Mouse (Mus musculus) lung, embryonic 16.5 days (tissue): ENCODE measurements around the gene Cog6. TPM values are rescaled to one million over a fixed set of nuclear protein-coding genes. Genes with fewer than 3 reads are reported as not detected.
"Not testable (repeated sequence)": the region's sequence is repeated elsewhere in the genome, so short reads cannot be mapped to it uniquely, and the experiment has no call there.

Experiments used
- ATAC-seq: fragments of 200-750 bp; cut with Nextera tagmentation; 2 replicates; pipeline ENCODE4 v1.8.0; 2017; ENCODE audit warnings: low read depth, mild to moderate bottlenecking, moderate library complexity
- H3K27ac ChIP-seq: fragments of 300-500 bp; sonication (generic); 2 replicates; pipeline ENCODE4 v1.5.1; 2014; ENCODE audit warnings: mild to moderate bottlenecking, control low read depth, low read length
- H3K27me3 ChIP-seq: fragments of 300-500 bp; sonication (generic); 2 replicates; pipeline ENCODE4 v1.6.1; 2014; ENCODE audit warnings: low read depth, low read length, mixed read lengths; ENCODE audit not compliant: control insufficient read depth, insufficient read depth
- H3K36me3 ChIP-seq: fragments of 300-500 bp; sonication (generic); 2 replicates; pipeline ENCODE4 v1.6.1; 2014; ENCODE audit warnings: low read length; ENCODE audit not compliant: control insufficient read depth, insufficient read depth
- H3K4me1 ChIP-seq: fragments of 300-500 bp; sonication (generic); replicated peaks from 2 replicates; pipeline ENCODE4 v1.6.1; 2014; ENCODE audit warnings: low read length, mixed read lengths; ENCODE audit not compliant: control insufficient read depth, insufficient read depth
- H3K4me2 ChIP-seq: fragments of 300-500 bp; sonication (generic); 2 replicates; pipeline ENCODE4 v1.6.1; 2014; ENCODE audit warnings: low read depth, low read length, control low read depth
- H3K4me3 ChIP-seq: fragments of 300-500 bp; sonication (generic); 2 replicates; pipeline ENCODE4 v1.5.1; 2014; ENCODE audit warnings: mild to moderate bottlenecking, low read length, control low read depth
- H3K9ac ChIP-seq: fragments of 300-500 bp; sonication (generic); 2 replicates; pipeline ENCODE4 v1.6.1; 2014; ENCODE audit warnings: low read length, control low read depth
- H3K9me3 ChIP-seq: fragments of 300-500 bp; sonication (generic); 2 replicates; pipeline ENCODE4 v1.6.1; 2016; ENCODE audit warnings: low read length; ENCODE audit not compliant: control insufficient read depth
- WGBS: fragments of 180-500 bp; shearing (Covaris S2); extraction: QIAGEN DNeasy Blood & Tissue Kit; methylation state at CpG from one replicate; pipeline ENCODE4 v1.1.7; 2014; 5-methylcytosine and 5-hydroxymethylcytosine counted together
- polyA plus RNA-seq: library from polyadenylated mRNA; unstranded; fragments of >200 nt; fragmentation: Nextera tagmentation; extraction: Ambion mirVana; gene quantifications from 2 replicates; pipeline ENCODE4 v1.2.1, GENCODE M21; 2015

The Cog6 gene
- polyA plus RNA-seq, 1 experiment from 2014 or later: 46.7 TPM

DNA sequence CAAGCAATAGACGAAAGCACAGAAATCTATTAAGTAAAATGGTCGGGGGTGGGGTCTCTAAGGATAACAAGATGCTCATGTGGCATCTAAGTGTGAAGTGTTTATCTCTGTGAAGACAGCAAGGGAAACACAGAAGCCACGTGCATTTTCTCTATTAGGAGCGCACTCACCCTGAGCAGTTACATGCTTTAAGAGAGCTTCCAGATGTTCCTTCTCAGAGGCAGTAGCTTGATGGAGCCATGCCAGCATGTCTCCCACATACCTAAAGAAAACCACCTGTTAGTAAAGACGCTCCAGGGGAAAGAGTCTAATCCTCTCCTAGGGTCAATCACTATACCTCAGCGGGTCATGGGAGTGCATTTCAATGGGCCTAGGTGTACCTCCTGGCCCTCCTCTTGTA, 15.0 kb downstream of the Cog6 start:
- Histone ChIP-seq H3K4me2 (no peak overlapping the region), H3K36me3 (peaks cover 14% of the 10 kb centered on the region), H3K27me3 (no peaks in the 10 kb centered on the region), H3K4me1 (no peaks in the 10 kb centered on the region), H3K4me3 (no peak overlapping the region), H3K27ac (no peak overlapping the region), H3K9me3 (no peaks in the 10 kb centered on the region), H3K9ac (no peak overlapping the region)
- WGBS: 54% methylated on average over 6 of the region's 6 CpGs
- peak; percentile 31; the same call in 1 of the 2 replicates for ATAC-seq

GRCm38 (mm10) chr3:52999996-53000395, 17.0 kb downstream of the Cog6 start:
- H3K27ac ChIP-seq: no peak overlapping the region
- no peak overlapping the region for H3K4me2 ChIP-seq
- no peaks in the 10 kb centered on the region for H3K27me3 ChIP-seq
- H3K4me1 ChIP-seq: no peaks in the 10 kb centered on the region
- no peak overlapping the region for H3K4me3 ChIP-seq
- no peak overlapping the region for H3K9ac ChIP-seq
- H3K36me3 ChIP-seq: peaks cover 14% of the 10 kb centered on the region
- WGBS: 78% methylated on average over 3 of the region's 3 CpGs
- no peak for ATAC-seq
- H3K9me3 ChIP-seq: no peaks in the 10 kb centered on the region

DNA sequence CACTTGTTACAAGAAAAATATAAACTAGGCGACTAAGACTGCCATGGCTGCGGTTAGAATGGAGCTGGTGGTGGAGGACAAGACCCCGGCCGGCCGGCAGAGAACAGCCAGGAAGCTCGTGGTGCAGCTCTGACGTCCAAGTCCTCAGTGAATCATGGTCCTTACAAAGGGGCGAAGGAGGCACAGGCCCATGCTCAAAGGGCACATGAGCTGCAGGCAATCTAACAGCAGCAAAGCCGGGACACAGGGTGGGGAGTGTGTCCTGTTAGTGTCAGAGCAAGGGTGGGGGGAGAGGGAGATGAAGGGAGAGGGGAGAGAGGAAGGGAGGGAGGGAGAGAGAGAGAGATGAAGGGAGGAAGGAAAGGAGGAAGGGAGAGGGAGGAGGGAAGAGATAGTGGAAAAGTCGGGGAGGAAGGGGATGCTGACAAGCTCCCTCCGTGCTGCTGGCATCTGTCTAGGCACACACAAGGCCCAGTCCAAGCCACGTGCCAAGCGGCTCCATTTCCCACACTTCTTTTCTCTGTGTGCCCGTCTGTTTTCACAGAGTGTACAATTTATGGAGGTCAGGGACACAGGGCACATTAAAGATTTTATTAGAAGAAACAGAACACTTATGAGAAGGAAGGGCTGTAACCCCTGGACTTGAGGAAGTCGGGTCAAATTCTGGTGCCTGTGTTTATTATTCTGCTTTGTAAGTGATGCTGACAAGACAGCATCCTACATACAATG, 17.9 kb downstream of the Cog6 start:
- peaks cover 17% of the 10 kb centered on the region for H3K36me3 ChIP-seq

GRCm38 (mm10) chr3:52997381-52997780, 19.7 kb downstream of the Cog6 start:
- H3K27me3 ChIP-seq: no peaks in the 10 kb centered on the region
- ATAC-seq: no peak
- no peak overlapping the region for H3K4me3 ChIP-seq
- H3K4me1 ChIP-seq: no peaks in the 10 kb centered on the region
- no peak overlapping the region for H3K4me2 ChIP-seq
- no peak overlapping the region for H3K27ac ChIP-seq
- H3K36me3 ChIP-seq: peaks cover 22% of the 10 kb centered on the region
- H3K9ac ChIP-seq: no peak overlapping the region
- no peaks in the 10 kb centered on the region for H3K9me3 ChIP-seq
- 52% methylated on average over 1 of the region's 1 CpGs for WGBS

More for the DNA sequence above, 17.9 kb downstream of the Cog6 start:
- Histone ChIP-seq H3K9ac (no peak overlapping the region), H3K4me1 (no peaks in the 10 kb centered on the region), H3K27me3 (no peaks in the 10 kb centered on the region), H3K4me2 (no peak overlapping the region), H3K9me3 (no peaks in the 10 kb centered on the region), H3K4me3 (no peak overlapping the region), H3K27ac (no peak overlapping the region)
- ATAC-seq: peak; percentile 56; the same call in 1 of the 2 replicates
- 62% methylated on average over 15 of the region's 15 CpGs for WGBS

DNA sequence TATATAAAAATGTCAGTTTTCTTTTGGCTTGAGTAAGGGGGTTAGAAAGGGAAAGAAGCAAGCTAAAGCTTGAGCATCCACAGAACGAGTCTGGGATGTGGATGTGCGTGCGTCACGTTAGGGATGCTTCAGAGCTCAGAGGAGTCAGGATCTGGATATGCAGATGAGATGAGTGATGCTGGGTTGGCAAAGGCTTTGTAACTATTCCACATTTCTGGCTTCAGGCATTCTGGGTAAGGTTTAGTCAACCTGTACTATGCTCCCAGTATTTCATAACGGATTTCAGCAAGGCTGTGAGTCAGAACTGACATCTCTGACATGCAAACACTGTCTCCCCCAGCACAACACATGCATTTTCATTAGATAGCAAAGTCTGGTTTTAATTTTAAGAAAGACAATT, 20.4 kb downstream of the Cog6 start:
- Histone ChIP-seq H3K9me3 (no peaks in the 10 kb centered on the region), H3K4me3 (no peak overlapping the region), H3K36me3 (peaks cover 24% of the 10 kb centered on the region; the same call in 1 of the 2 replicates), H3K27me3 (no peaks in the 10 kb centered on the region), H3K9ac (no peak overlapping the region), H3K4me2 (no peak overlapping the region), H3K4me1 (no peaks in the 10 kb centered on the region), H3K27ac (no peak overlapping the region)
- no peak for ATAC-seq
- WGBS: 91% methylated on average over 5 of the region's 5 CpGs

DNA sequence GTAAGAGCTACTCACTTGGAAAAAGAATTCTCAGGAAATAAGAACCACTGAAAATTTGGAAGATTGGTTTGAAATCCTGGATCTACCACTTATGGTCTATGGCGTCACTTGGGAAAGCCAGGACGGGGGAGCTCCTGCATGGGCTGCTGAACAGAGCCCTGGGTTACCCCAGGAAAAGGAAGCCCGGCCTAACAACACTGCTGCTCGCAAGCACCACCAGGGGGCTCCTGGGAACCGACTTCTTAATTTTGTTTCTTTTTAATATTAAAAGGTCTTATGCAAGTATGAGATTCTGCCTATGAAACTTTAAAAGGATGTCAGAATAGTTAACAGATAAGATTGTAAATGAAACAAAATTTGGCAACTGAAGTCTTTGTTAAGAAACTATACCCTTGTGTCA, 22.4 kb downstream of the Cog6 start:
- H3K9ac ChIP-seq: no peak overlapping the region
- H3K9me3 ChIP-seq: no peaks in the 10 kb centered on the region
- WGBS: 65% methylated on average over 5 of the region's 5 CpGs
- no peak overlapping the region for H3K4me3 ChIP-seq
- no peaks in the 10 kb centered on the region for H3K4me1 ChIP-seq
- no peak overlapping the region for H3K27ac ChIP-seq
- H3K4me2 ChIP-seq: no peak overlapping the region
- peaks cover 23% of the 10 kb centered on the region; the same call in 1 of the 2 replicates for H3K36me3 ChIP-seq
- no peak for ATAC-seq
- no peaks in the 10 kb centered on the region for H3K27me3 ChIP-seq

GRCm38 (mm10) chr3:52993296-52993695, 23.7 kb downstream of the Cog6 start:
- Histone ChIP-seq H3K27ac (no peak overlapping the region), H3K4me3 (no peak overlapping the region), H3K4me2 (no peak overlapping the region), H3K4me1 (no peaks in the 10 kb centered on the region), H3K36me3 (peaks cover 28% of the 10 kb centered on the region; the same call in 1 of the 2 replicates), H3K9me3 (no peaks in the 10 kb centered on the region), H3K9ac (no peak overlapping the region), H3K27me3 (no peaks in the 10 kb centered on the region)
- 85% methylated on average over 9 of the region's 10 CpGs for whole genome bisulfite sequencing
- no peak for ATAC-seq

GRCm38 (mm10) chr3:52990041-52990737, 26.8 kb downstream of the Cog6 start:
- Histone ChIP-seq H3K4me3 (no peak overlapping the region), H3K9ac (no peak overlapping the region), H3K9me3 (no peaks in the 10 kb centered on the region), H3K36me3 (peaks cover 33% of the 10 kb centered on the region), H3K4me2 (no peak overlapping the region), H3K27ac (no peak overlapping the region), H3K4me1 (no peaks in the 10 kb centered on the region), H3K27me3 (no peaks in the 10 kb centered on the region)
- 70% methylated on average over 18 of the region's 18 CpGs for WGBS
- no peak for ATAC-seq

DNA sequence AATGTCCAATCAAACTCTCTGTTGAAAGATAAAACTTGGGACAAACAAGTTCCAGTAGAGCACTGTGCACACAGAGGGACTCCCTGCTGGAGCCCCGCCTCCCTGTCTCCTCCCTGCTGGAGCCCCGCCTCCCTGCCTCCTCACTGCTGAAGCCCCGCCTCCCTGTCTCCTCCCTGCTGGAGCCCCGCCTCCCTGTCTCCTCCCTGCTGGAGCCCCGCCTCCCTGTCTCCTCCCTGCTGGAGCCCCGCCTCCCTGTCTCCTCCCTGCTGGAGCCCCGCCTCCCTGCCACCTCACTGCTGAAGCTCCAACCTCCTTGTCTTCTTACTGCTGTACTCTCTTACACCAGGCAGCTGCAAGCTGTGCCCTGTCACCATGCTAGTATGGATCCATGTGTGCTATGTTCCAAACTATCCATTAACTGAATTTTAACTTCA, 31.5 kb downstream of the Cog6 start:
- H3K36me3 ChIP-seq: peaks cover 17% of the 10 kb centered on the region
- not testable (repeated sequence) for H3K27ac ChIP-seq, H3K9ac ChIP-seq, H3K9me3 ChIP-seq, H3K4me3 ChIP-seq, H3K4me1 ChIP-seq, H3K4me2 ChIP-seq, H3K27me3 ChIP-seq, ATAC-seq
- 75% methylated on average over 6 of the region's 7 CpGs for WGBS
